Mouse (Mus musculus): ENCODE data around the gene Sfta2.

DNA sequence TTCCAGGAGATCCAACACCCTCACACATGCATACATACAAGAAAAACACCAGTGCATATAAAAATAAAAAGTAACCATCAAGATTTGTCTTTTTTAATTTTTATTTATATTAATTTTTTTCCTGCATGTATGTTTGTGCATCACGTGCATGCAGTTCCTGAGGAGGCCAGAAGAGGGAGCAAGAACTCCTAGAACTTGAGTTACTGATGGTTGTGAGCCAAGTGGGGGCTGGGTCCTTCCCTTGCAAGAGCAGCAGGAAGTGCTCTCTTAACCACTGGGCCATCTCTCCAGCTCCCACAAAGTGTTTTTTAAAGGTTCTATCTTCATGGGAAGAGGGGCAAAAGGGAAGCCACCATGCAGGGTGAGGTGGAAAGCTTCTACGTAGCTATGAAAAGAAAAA is 93.9 kb downstream of the Sfta2 start:
- TF ChIP-seq POLR2A (IDR thresholded peaks at IDR 0.05; ENCODE audit: low read depth, low read length) (no peak), CTCF (IDR thresholded peaks at IDR 0.05; ENCODE audit: extremely low read depth, insufficient read length, insufficient replicate concordance, low read depth, low read length) (peak; percentile 56; the same call in 1 of the 2 replicates)

All from small intestine, adult 2 months (tissue).